Mouse (Mus musculus) forebrain, embryonic 12.5 days (tissue): ENCODE measurements at regions not wholly inside any gene's neighbourhood (a gene's known extent, or its start where the extent isn't known, plus 50 kb on each side); places are given as distances from the start of the nearest gene placed in this dataset.

ENCODE experiments used
- ATAC-seq: fragments of 200-750 bp; cut with Nextera tagmentation; 2 replicates; pipeline ENCODE4 v1.8.0; 2017; ENCODE audit warnings: moderate TSS enrichment; ENCODE audit not compliant: low FRiP score
- H3K27ac ChIP-seq: fragments of 300-500 bp; sonication (generic); 2 replicates; pipeline ENCODE4 v1.5.1; 2016; ENCODE audit warnings: mild to moderate bottlenecking
- H3K27me3 ChIP-seq: fragments of 300-500 bp; sonication (generic); 2 replicates; pipeline ENCODE4 v1.6.1; 2016; ENCODE audit warnings: mild to moderate bottlenecking
- H3K36me3 ChIP-seq: fragments of 300-500 bp; sonication (generic); replicated peaks from 2 replicates; pipeline ENCODE4 v1.6.1; 2016; ENCODE audit warnings: mild to moderate bottlenecking
- H3K4me1 ChIP-seq: fragments of 300-500 bp; sonication (generic); 2 replicates; pipeline ENCODE4 v1.6.1; 2016
- H3K4me2 ChIP-seq: fragments of 300-500 bp; sonication (generic); 2 replicates; pipeline ENCODE4 v1.6.1; 2016; ENCODE audit warnings: mild to moderate bottlenecking, moderate library complexity
- H3K4me3 ChIP-seq: fragments of 300-500 bp; sonication (generic); replicated peaks from 2 replicates; pipeline ENCODE4 v1.5.1; 2016; ENCODE audit warnings: mild to moderate bottlenecking
- H3K9ac ChIP-seq: fragments of 300-500 bp; sonication (generic); 2 replicates; pipeline ENCODE4 v1.6.1; 2016; ENCODE audit warnings: mild to moderate bottlenecking
- H3K9me3 ChIP-seq: fragments of 300-500 bp; sonication (generic); 2 replicates; pipeline ENCODE4 v1.6.1; 2016
- WGBS: fragments of 180-500 bp; shearing (Covaris S2); methylation state at CpG from one replicate; pipeline ENCODE4 v1.1.7; 2016; 5-methylcytosine and 5-hydroxymethylcytosine counted together

GRCm38 (mm10) chr9:17645882-17646626 lies 645.9 kb upstream of the Chordc1 start:
- Histone ChIP-seq H3K27ac (no peak overlapping the region), H3K27me3 (no peaks in the 10 kb centered on the region), H3K9ac (no peak overlapping the region), H3K4me3 (no peak overlapping the region), H3K36me3 (no peaks in the 10 kb centered on the region), H3K9me3 (no peaks in the 10 kb centered on the region), H3K4me2 (no peak overlapping the region), H3K4me1 (no peaks in the 10 kb centered on the region)
- 96% methylated on average over 4 of the region's 4 CpGs for WGBS
- no peak for ATAC-seq

GRCm38 (mm10) chr9:17653818-17654217 lies 638.1 kb upstream of the Chordc1 start:
- H3K36me3 ChIP-seq, result no peaks in the 10 kb centered on the region
- no peaks in the 10 kb centered on the region for H3K27me3 ChIP-seq
- H3K9ac ChIP-seq, result no peak overlapping the region
- H3K4me1 ChIP-seq, result no peaks in the 10 kb centered on the region
- H3K27ac ChIP-seq, result no peak overlapping the region
- H3K4me2 ChIP-seq, result no peak overlapping the region
- ATAC-seq, result no peak
- no peaks in the 10 kb centered on the region for H3K9me3 ChIP-seq
- no peak overlapping the region for H3K4me3 ChIP-seq

GRCm38 (mm10) chr9:17664113-17664512 lies 627.8 kb upstream of the Chordc1 start:
- WGBS, result 58% methylated on average over 1 of the region's 1 CpGs
- H3K9me3 ChIP-seq, result no peaks in the 10 kb centered on the region
- ATAC-seq, result no peak
- H3K4me2 ChIP-seq, result no peak overlapping the region
- H3K4me1 ChIP-seq, result no peaks in the 10 kb centered on the region
- no peaks in the 10 kb centered on the region for H3K27me3 ChIP-seq
- H3K9ac ChIP-seq, result no peak overlapping the region
- no peaks in the 10 kb centered on the region for H3K36me3 ChIP-seq
- H3K27ac ChIP-seq, result no peak overlapping the region
- no peak overlapping the region for H3K4me3 ChIP-seq

- H3K9me3 ChIP-seq, result no peaks in the 10 kb centered on the region
- no peaks in the 10 kb centered on the region for H3K27me3 ChIP-seq
- H3K27ac ChIP-seq, result no peak overlapping the region
- H3K36me3 ChIP-seq, result no peaks in the 10 kb centered on the region
- WGBS, result 79% methylated on average over 1 of the region's 1 CpGs
- no peaks in the 10 kb centered on the region for H3K4me1 ChIP-seq
- no peak overlapping the region for H3K4me3 ChIP-seq
- H3K4me2 ChIP-seq, result no peak overlapping the region
- no peak overlapping the region for H3K9ac ChIP-seq
- no peak for ATAC-seq
Observed at GRCm38 (mm10) chr9:17668260-17668659, 623.7 kb upstream of the Chordc1 start.

GRCm38 (mm10) chr9:17675519-17675918 lies 616.4 kb upstream of the Chordc1 start:
- H3K4me2 ChIP-seq, result no peak overlapping the region
- H3K27me3 ChIP-seq, result no peaks in the 10 kb centered on the region
- ATAC-seq, result no peak
- WGBS, result 91% methylated on average over 1 of the region's 1 CpGs
- no peaks in the 10 kb centered on the region for H3K4me1 ChIP-seq
- no peak overlapping the region for H3K4me3 ChIP-seq
- H3K9ac ChIP-seq, result no peak overlapping the region
- H3K36me3 ChIP-seq, result no peaks in the 10 kb centered on the region
- H3K27ac ChIP-seq, result no peak overlapping the region
- H3K9me3 ChIP-seq, result no peaks in the 10 kb centered on the region
